Mouse (Mus musculus): ENCODE results near the gene Nkd1.

DNA sequence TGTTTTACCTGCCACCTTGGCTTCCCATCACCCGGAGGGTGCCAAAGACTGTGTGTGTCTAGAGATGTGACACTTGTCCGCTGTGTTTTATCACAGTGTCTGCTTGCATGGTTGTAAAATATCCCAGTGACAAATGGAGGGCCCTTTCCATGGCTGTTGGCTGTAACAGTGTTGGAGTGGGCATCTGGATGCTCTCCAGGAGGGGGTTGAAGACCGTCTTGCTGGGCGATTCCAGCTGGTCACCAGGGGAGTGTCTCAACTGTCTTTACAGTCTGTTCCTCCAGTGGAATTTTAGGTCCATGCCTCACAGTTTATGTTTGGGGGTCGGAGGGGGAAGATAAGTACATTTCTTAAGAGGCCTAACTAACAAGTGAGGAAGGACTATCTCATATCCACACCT, 99.8 kb downstream of the Nkd1 start:
- TF ChIP-seq CTCF (IDR thresholded peaks at IDR 0.05; ENCODE audit: low read depth, low read length), result no peak
- TF ChIP-seq POLR2A (IDR thresholded peaks at IDR 0.05; ENCODE audit: insufficient read depth, low read length), result no peak
- no peak for TF ChIP-seq EP300 (IDR thresholded peaks at IDR 0.05; ENCODE audit: insufficient read depth, low read depth, low read length)
